Mouse (Mus musculus): ENCODE results near the gene Arhgef10l. TPM values are rescaled to one million over a fixed set of nuclear protein-coding genes. Genes with fewer than 3 reads are reported as not detected.

Arhgef10l gene
- polyA plus RNA-seq, 1 experiment, result 5.9 TPM

GRCm38 (mm10) chr4:140615771-140616170 lies 50.0 kb downstream of the Arhgef10l start:
- no peak overlapping the region for H3K4me3 ChIP-seq (ENCODE audit: control insufficient read depth, low read depth, low read length)
- no peaks in the 10 kb centered on the region for H3K36me3 ChIP-seq (ENCODE audit: control insufficient read depth, insufficient read depth, low read length)
- no peak overlapping the region for H3K27ac ChIP-seq (ENCODE audit: control insufficient read depth, insufficient read depth, low read depth, low read length)
- no peaks in the 10 kb centered on the region; the same call in 1 of the 2 replicates for H3K4me1 ChIP-seq (ENCODE audit: control insufficient read depth, insufficient read depth, low read length)
- no peak for TF ChIP-seq POLR2A (IDR thresholded peaks at IDR 0.05; ENCODE audit: control insufficient read depth, low read depth, low read length)
- TF ChIP-seq CTCF (IDR thresholded peaks at IDR 0.05; ENCODE audit: control insufficient read depth, insufficient read depth, insufficient replicate concordance, low read depth, low read length), result no peak
- H3K27me3 ChIP-seq (ENCODE audit: control insufficient read depth, insufficient read depth, low read length), result no peaks in the 10 kb centered on the region

GRCm38 (mm10) chr4:140614553-140614952 lies 51.3 kb downstream of the Arhgef10l start:
- Histone ChIP-seq H3K4me3 (ENCODE audit: control insufficient read depth, low read depth, low read length) (no peak overlapping the region), H3K36me3 (ENCODE audit: control insufficient read depth, insufficient read depth, low read length) (no peaks in the 10 kb centered on the region), H3K4me1 (ENCODE audit: control insufficient read depth, insufficient read depth, low read length) (no peaks in the 10 kb centered on the region; the same call in 1 of the 2 replicates), H3K27ac (ENCODE audit: control insufficient read depth, insufficient read depth, low read depth, low read length) (no peak overlapping the region), H3K27me3 (ENCODE audit: control insufficient read depth, insufficient read depth, low read length) (no peaks in the 10 kb centered on the region)
- TF ChIP-seq CTCF (IDR thresholded peaks at IDR 0.05; ENCODE audit: control insufficient read depth, insufficient read depth, insufficient replicate concordance, low read depth, low read length) (no peak), POLR2A (IDR thresholded peaks at IDR 0.05; ENCODE audit: control insufficient read depth, low read depth, low read length) (no peak)

- Histone ChIP-seq H3K4me1 (ENCODE audit: control insufficient read depth, insufficient read depth, low read length) (no peaks in the 10 kb centered on the region; the same call in 1 of the 2 replicates), H3K27ac (ENCODE audit: control insufficient read depth, insufficient read depth, low read depth, low read length) (no peak overlapping the region), H3K27me3 (ENCODE audit: control insufficient read depth, insufficient read depth, low read length) (no peaks in the 10 kb centered on the region), H3K4me3 (ENCODE audit: control insufficient read depth, low read depth, low read length) (no peak overlapping the region), H3K36me3 (ENCODE audit: control insufficient read depth, insufficient read depth, low read length) (no peaks in the 10 kb centered on the region)
- TF ChIP-seq CTCF (IDR thresholded peaks at IDR 0.05; ENCODE audit: control insufficient read depth, insufficient read depth, insufficient replicate concordance, low read depth, low read length), result no peak
- no peak for TF ChIP-seq POLR2A (IDR thresholded peaks at IDR 0.05; ENCODE audit: control insufficient read depth, low read depth, low read length)
Observed at GRCm38 (mm10) chr4:140614145-140614544, 51.7 kb downstream of the Arhgef10l start.

GRCm38 (mm10) chr4:140610841-140611609 lies 54.8 kb downstream of the Arhgef10l start:
- Histone ChIP-seq H3K27ac (ENCODE audit: control insufficient read depth, insufficient read depth, low read depth, low read length) (no peak overlapping the region), H3K27me3 (ENCODE audit: control insufficient read depth, insufficient read depth, low read length) (no peaks in the 10 kb centered on the region), H3K36me3 (ENCODE audit: control insufficient read depth, insufficient read depth, low read length) (no peaks in the 10 kb centered on the region), H3K4me3 (ENCODE audit: control insufficient read depth, low read depth, low read length) (no peak overlapping the region), H3K4me1 (ENCODE audit: control insufficient read depth, insufficient read depth, low read length) (no peaks in the 10 kb centered on the region; the same call in 1 of the 2 replicates)
- TF ChIP-seq CTCF (IDR thresholded peaks at IDR 0.05; ENCODE audit: control insufficient read depth, insufficient read depth, insufficient replicate concordance, low read depth, low read length) (no peak), POLR2A (IDR thresholded peaks at IDR 0.05; ENCODE audit: control insufficient read depth, low read depth, low read length) (no peak)

GRCm38 (mm10) chr4:140608228-140608720 lies 57.5 kb downstream of the Arhgef10l start:
- Histone ChIP-seq H3K27me3 (ENCODE audit: control insufficient read depth, insufficient read depth, low read length) (no peaks in the 10 kb centered on the region), H3K4me3 (ENCODE audit: control insufficient read depth, low read depth, low read length) (no peak overlapping the region), H3K36me3 (ENCODE audit: control insufficient read depth, insufficient read depth, low read length) (no peaks in the 10 kb centered on the region), H3K27ac (ENCODE audit: control insufficient read depth, insufficient read depth, low read depth, low read length) (no peak overlapping the region), H3K4me1 (ENCODE audit: control insufficient read depth, insufficient read depth, low read length) (no peaks in the 10 kb centered on the region; the same call in 1 of the 2 replicates)
- TF ChIP-seq CTCF (IDR thresholded peaks at IDR 0.05; ENCODE audit: control insufficient read depth, insufficient read depth, insufficient replicate concordance, low read depth, low read length), result no peak
- no peak for TF ChIP-seq POLR2A (IDR thresholded peaks at IDR 0.05; ENCODE audit: control insufficient read depth, low read depth, low read length)

- Histone ChIP-seq H3K27ac (ENCODE audit: control insufficient read depth, insufficient read depth, low read depth, low read length) (no peak overlapping the region), H3K4me3 (ENCODE audit: control insufficient read depth, low read depth, low read length) (no peak overlapping the region), H3K27me3 (ENCODE audit: control insufficient read depth, insufficient read depth, low read length) (no peaks in the 10 kb centered on the region), H3K36me3 (ENCODE audit: control insufficient read depth, insufficient read depth, low read length) (no peaks in the 10 kb centered on the region), H3K4me1 (ENCODE audit: control insufficient read depth, insufficient read depth, low read length) (no peaks in the 10 kb centered on the region; the same call in none of the 2 replicates)
- TF ChIP-seq POLR2A (IDR thresholded peaks at IDR 0.05; ENCODE audit: control insufficient read depth, low read depth, low read length) (no peak), CTCF (IDR thresholded peaks at IDR 0.05; ENCODE audit: control insufficient read depth, insufficient read depth, insufficient replicate concordance, low read depth, low read length) (no peak)
Observed at GRCm38 (mm10) chr4:140606779-140607178, 59.0 kb downstream of the Arhgef10l start.

- Histone ChIP-seq H3K4me3 (ENCODE audit: control insufficient read depth, low read depth, low read length) (no peak overlapping the region; the same call in 1 of the 2 replicates), H3K36me3 (ENCODE audit: control insufficient read depth, insufficient read depth, low read length) (no peaks in the 10 kb centered on the region), H3K4me1 (ENCODE audit: control insufficient read depth, insufficient read depth, low read length) (no peaks in the 10 kb centered on the region; the same call in none of the 2 replicates), H3K27ac (ENCODE audit: control insufficient read depth, insufficient read depth, low read depth, low read length) (no peak overlapping the region), H3K27me3 (ENCODE audit: control insufficient read depth, insufficient read depth, low read length) (no peaks in the 10 kb centered on the region)
- no peak for TF ChIP-seq CTCF (IDR thresholded peaks at IDR 0.05; ENCODE audit: control insufficient read depth, insufficient read depth, insufficient replicate concordance, low read depth, low read length)
- no peak for TF ChIP-seq POLR2A (IDR thresholded peaks at IDR 0.05; ENCODE audit: control insufficient read depth, low read depth, low read length)
Observed at GRCm38 (mm10) chr4:140606197-140606596, 59.6 kb downstream of the Arhgef10l start.
